Mouse (Mus musculus) heart, postnatal 0 days (tissue): ENCODE results near the gene Plekhn1.

Experiments
- CTCF ChIP-seq: IDR thresholded peaks from 2 replicates; pipeline ENCODE4 v1.5.1; 2016; ENCODE audit warnings: antibody characterized with exemption, control low read depth, low read depth
- EP300 ChIP-seq: IDR thresholded peaks from 2 replicates; pipeline ENCODE4 v1.6.1; 2016; ENCODE audit warnings: antibody characterized with exemption, low read depth

GRCm38 (mm10) chr4:156215649-156216048, 19.0 kb downstream of the Plekhn1 start, which contains the start of gene Perm1:
- TF ChIP-seq CTCF, result no peak
- TF ChIP-seq EP300, result peak; percentile 97
